Mouse (Mus musculus): ENCODE measurements around the gene Slc25a35. TPM values are rescaled to one million over a fixed set of nuclear protein-coding genes. Genes with fewer than 3 reads are reported as not detected.

The Slc25a35 gene
- polyA plus RNA-seq, 1 experiment = 4.7 TPM

DNA sequence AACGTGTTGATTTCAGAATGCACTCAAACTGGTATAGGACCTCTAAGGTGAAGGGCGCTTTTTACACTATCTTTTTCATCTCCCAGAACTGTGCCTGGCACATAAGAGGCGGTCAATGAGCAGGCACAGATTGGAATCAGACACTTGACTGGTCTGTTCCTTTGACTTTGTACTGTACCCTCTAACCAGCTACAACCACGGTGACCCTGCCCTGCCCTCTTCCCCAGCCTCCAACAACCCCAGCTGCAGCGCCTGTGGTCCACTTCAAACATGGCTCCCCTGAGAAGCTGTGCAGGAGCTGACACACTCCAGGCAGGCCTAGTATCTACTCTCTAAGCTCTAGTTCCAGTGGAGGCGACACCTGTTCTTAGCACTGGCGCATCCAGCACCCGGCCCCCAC lies 25.2 kb upstream of the Slc25a35 start:
- peaks cover 8% of the 10 kb centered on the region for H3K4me1 ChIP-seq (ENCODE audit: control insufficient read depth, insufficient read depth, low read length)
- H3K4me3 ChIP-seq (ENCODE audit: insufficient read depth, low read length) = no peak overlapping the region
- no peak for TF ChIP-seq CTCF (IDR thresholded peaks at IDR 0.05; ENCODE audit: low read depth, low read length)
- TF ChIP-seq POLR2A (IDR thresholded peaks at IDR 0.05; ENCODE audit: borderline replicate concordance, low read depth, low read length) = no peak
- H3K27ac ChIP-seq (ENCODE audit: insufficient read depth, low read depth, low read length) = no peak overlapping the region

- Histone ChIP-seq H3K27ac (ENCODE audit: insufficient read depth, low read depth, low read length) (no peak overlapping the region), H3K4me1 (ENCODE audit: control insufficient read depth, insufficient read depth, low read length) (peaks cover 3% of the 10 kb centered on the region), H3K4me3 (ENCODE audit: insufficient read depth, low read length) (no peak overlapping the region)
- no peak for TF ChIP-seq CTCF (IDR thresholded peaks at IDR 0.05; ENCODE audit: low read depth, low read length)
- TF ChIP-seq POLR2A (IDR thresholded peaks at IDR 0.05; ENCODE audit: borderline replicate concordance, low read depth, low read length) = no peak
These were observed 22.7 kb upstream of the Slc25a35 start for GRCm38 (mm10) chr11:68945245-68945644.

- TF ChIP-seq POLR2A (IDR thresholded peaks at IDR 0.05; ENCODE audit: borderline replicate concordance, low read depth, low read length) (no peak), CTCF (IDR thresholded peaks at IDR 0.05; ENCODE audit: low read depth, low read length) (no peak)
These were observed 21.9 kb upstream of the Slc25a35 start for GRCm38 (mm10) chr11:68946001-68946400.

DNA sequence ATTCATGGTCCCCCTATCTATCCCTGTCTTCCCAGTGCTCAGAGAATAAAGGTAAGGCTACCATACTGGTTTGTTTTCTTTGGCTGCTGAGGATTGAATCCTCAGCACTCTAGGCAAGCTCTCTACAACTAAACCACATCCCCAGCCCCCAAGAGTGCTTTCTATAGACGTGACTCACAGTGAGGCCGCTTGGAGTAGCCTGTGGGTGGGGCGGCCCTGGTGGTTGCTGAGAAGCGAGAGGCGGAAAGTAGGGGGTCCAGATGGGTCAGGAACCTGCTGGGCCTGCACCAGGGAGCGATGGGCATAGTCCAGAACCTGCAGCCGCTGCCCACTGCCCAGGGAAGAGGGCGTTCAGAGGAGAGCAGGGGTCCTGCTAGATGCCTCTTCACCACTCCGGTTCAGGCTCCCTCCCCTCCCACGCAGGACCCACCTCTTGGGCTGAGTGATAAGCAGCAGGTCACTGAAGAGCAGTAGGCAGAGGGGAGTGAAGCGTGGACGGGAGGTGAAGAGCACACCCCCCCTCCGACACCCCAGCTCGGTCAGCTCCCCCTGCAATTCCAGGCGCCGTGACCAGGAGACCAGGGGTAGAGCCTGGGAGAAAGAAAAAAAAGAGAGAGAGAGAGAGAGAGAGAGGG lies 21.0 kb upstream of the Slc25a35 start:
- Histone ChIP-seq H3K27ac (ENCODE audit: insufficient read depth, low read depth, low read length) (no peak overlapping the region), H3K4me3 (ENCODE audit: insufficient read depth, low read length) (no peak overlapping the region)
- TF ChIP-seq CTCF (IDR thresholded peaks at IDR 0.05; ENCODE audit: low read depth, low read length) (no peak), POLR2A (IDR thresholded peaks at IDR 0.05; ENCODE audit: borderline replicate concordance, low read depth, low read length) (no peak)

More at GRCm38 (mm10) chr11:68946001-68946400, 21.9 kb upstream of the Slc25a35 start:
- Histone ChIP-seq H3K4me1 (ENCODE audit: control insufficient read depth, insufficient read depth, low read length) (no peaks in the 10 kb centered on the region), H3K27ac (ENCODE audit: insufficient read depth, low read depth, low read length) (no peak overlapping the region), H3K4me3 (ENCODE audit: insufficient read depth, low read length) (no peak overlapping the region)

GRCm38 (mm10) chr11:68947542-68947993 lies 20.4 kb upstream of the Slc25a35 start:
- Histone ChIP-seq H3K4me1 (ENCODE audit: control insufficient read depth, insufficient read depth, low read length) (no peaks in the 10 kb centered on the region), H3K27ac (ENCODE audit: insufficient read depth, low read depth, low read length) (no peak overlapping the region), H3K4me3 (ENCODE audit: insufficient read depth, low read length) (no peak overlapping the region)
- no peak for TF ChIP-seq POLR2A (IDR thresholded peaks at IDR 0.05; ENCODE audit: borderline replicate concordance, low read depth, low read length)
- TF ChIP-seq CTCF (IDR thresholded peaks at IDR 0.05; ENCODE audit: low read depth, low read length) = no peak

More for the DNA sequence above, 21.0 kb upstream of the Slc25a35 start:
- H3K4me1 ChIP-seq (ENCODE audit: control insufficient read depth, insufficient read depth, low read length) = no peaks in the 10 kb centered on the region

DNA sequence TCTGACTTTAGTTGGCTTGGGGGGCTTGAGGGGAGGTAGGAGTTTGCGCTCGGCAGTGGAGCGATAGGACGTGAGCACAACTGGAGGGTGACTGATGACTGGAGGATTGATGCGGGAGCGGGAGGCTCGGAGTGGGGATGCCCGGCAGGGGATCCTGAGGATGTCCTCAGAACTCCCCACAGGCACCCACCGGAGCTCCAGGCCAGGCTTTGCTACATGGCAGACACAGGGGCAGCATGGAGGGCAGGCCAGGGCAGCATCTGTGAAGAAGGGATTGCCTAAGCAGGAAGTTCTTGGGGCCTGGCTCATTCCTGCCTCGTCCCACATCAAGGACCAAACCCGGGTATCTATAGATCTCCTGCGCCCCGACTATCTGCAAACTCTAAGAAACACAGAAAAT lies 14.0 kb upstream of the Slc25a35 start:
- H3K4me3 ChIP-seq (ENCODE audit: insufficient read depth, low read length) = no peak overlapping the region
- H3K27ac ChIP-seq (ENCODE audit: insufficient read depth, low read depth, low read length) = no peak overlapping the region
- TF ChIP-seq CTCF (IDR thresholded peaks at IDR 0.05; ENCODE audit: low read depth, low read length) (no peak), POLR2A (IDR thresholded peaks at IDR 0.05; ENCODE audit: borderline replicate concordance, low read depth, low read length) (no peak)
- H3K4me1 ChIP-seq (ENCODE audit: control insufficient read depth, insufficient read depth, low read length) = peaks cover 4% of the 10 kb centered on the region

DNA sequence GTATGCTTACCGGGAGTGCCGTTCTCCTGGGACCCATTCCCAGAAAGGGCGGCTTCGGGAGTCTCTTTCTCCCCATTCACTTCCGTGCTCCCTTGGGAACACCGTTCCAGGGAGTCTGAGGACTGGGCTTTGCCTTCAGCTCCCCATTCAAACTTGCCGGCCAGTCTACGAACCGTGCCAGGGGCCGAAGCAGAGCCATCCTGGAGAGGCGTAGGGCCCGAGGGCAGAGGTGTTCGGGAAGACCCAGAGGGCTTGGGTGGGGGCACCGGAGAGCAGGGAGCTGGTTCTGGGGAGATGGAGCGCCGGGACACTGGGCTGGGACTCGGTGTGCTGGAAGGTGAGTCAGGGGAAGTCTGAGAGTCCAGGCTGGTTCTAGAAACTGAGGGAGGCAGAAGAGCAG lies 13.5 kb upstream of the Slc25a35 start:
- H3K4me3 ChIP-seq (ENCODE audit: insufficient read depth, low read length) = no peak overlapping the region; the same call in 1 of the 2 replicates
- peaks cover 4% of the 10 kb centered on the region for H3K4me1 ChIP-seq (ENCODE audit: control insufficient read depth, insufficient read depth, low read length)
- H3K27ac ChIP-seq (ENCODE audit: insufficient read depth, low read depth, low read length) = no peak overlapping the region
- TF ChIP-seq POLR2A (IDR thresholded peaks at IDR 0.05; ENCODE audit: borderline replicate concordance, low read depth, low read length) = no peak
- no peak for TF ChIP-seq CTCF (IDR thresholded peaks at IDR 0.05; ENCODE audit: low read depth, low read length)

- no peak for TF ChIP-seq CTCF (IDR thresholded peaks at IDR 0.05; ENCODE audit: low read depth, low read length)
- no peak for TF ChIP-seq POLR2A (IDR thresholded peaks at IDR 0.05; ENCODE audit: borderline replicate concordance, low read depth, low read length)
- Histone ChIP-seq H3K27ac (ENCODE audit: insufficient read depth, low read depth, low read length) (no peak overlapping the region), H3K4me1 (ENCODE audit: control insufficient read depth, insufficient read depth, low read length) (peaks cover 4% of the 10 kb centered on the region), H3K4me3 (ENCODE audit: insufficient read depth, low read length) (no peak overlapping the region)
These were observed 12.5 kb upstream of the Slc25a35 start for GRCm38 (mm10) chr11:68955473-68955872.

DNA sequence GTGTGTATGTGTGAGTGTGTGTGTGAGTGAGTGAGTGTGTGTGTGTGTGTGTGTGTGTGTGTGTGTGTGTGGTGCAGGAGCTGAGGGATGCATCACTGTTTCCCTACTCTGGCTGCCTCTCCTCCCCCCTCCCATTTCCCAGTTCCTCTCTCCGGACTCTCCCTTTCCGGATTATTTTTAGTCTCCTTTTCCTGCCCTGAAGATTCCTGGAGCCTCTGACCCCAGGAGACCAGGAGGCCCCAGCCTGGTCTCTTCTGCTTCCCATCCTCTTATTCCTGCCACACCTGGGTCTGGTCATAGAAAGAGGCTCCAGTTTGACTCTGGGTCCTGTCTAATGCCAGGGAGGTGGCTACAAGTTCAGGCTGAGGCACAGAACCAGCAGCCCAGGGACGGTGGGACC lies 11.8 kb upstream of the Slc25a35 start:
- no peak overlapping the region for H3K4me3 ChIP-seq (ENCODE audit: insufficient read depth, low read length)
- H3K27ac ChIP-seq (ENCODE audit: insufficient read depth, low read depth, low read length) = no peak overlapping the region
- peaks cover 4% of the 10 kb centered on the region for H3K4me1 ChIP-seq (ENCODE audit: control insufficient read depth, insufficient read depth, low read length)
- TF ChIP-seq POLR2A (IDR thresholded peaks at IDR 0.05; ENCODE audit: borderline replicate concordance, low read depth, low read length) = no peak
- TF ChIP-seq CTCF (IDR thresholded peaks at IDR 0.05; ENCODE audit: low read depth, low read length) = no peak

GRCm38 (mm10) chr11:68956697-68957096 lies 11.2 kb upstream of the Slc25a35 start:
- Histone ChIP-seq H3K4me1 (ENCODE audit: control insufficient read depth, insufficient read depth, low read length) (peaks cover 4% of the 10 kb centered on the region), H3K4me3 (ENCODE audit: insufficient read depth, low read length) (no peak overlapping the region), H3K27ac (ENCODE audit: insufficient read depth, low read depth, low read length) (no peak overlapping the region)
- TF ChIP-seq CTCF (IDR thresholded peaks at IDR 0.05; ENCODE audit: low read depth, low read length) (no peak), POLR2A (IDR thresholded peaks at IDR 0.05; ENCODE audit: borderline replicate concordance, low read depth, low read length) (no peak)

Measured in bone marrow macrophage, adult 2 months (primary cell).